Mouse (Mus musculus) kidney, embryonic 15.5 days (tissue): ENCODE measurements around the gene Itsn2. TPM values are rescaled to one million over a fixed set of nuclear protein-coding genes. Genes with fewer than 3 reads are reported as not detected.

Experiments
- ATAC-seq: fragments of 200-750 bp; cut with Nextera tagmentation; replicated peaks from 2 replicates; pipeline ENCODE4 v1.8.0; 2017; ENCODE audit warnings: moderate TSS enrichment; ENCODE audit not compliant: low FRiP score
- H3K27ac ChIP-seq: fragments of 300-500 bp; sonication (generic); 2 replicates; pipeline ENCODE4 v1.5.1; 2015; ENCODE audit warnings: mild to moderate bottlenecking, inconsistent platforms
- H3K27me3 ChIP-seq: fragments of 300-500 bp; sonication (generic); 2 replicates; pipeline ENCODE4 v1.6.1; 2015; ENCODE audit warnings: inconsistent platforms
- H3K36me3 ChIP-seq: fragments of 300-500 bp; sonication (generic); 2 replicates; pipeline ENCODE4 v1.6.1; 2015; ENCODE audit warnings: inconsistent platforms
- H3K4me1 ChIP-seq: fragments of 300-500 bp; sonication (generic); 2 replicates; pipeline ENCODE4 v1.6.1; 2015; ENCODE audit warnings: inconsistent platforms
- H3K4me2 ChIP-seq: fragments of 300-500 bp; sonication (generic); 2 replicates; pipeline ENCODE4 v1.6.1; 2015; ENCODE audit warnings: moderate library complexity, mild to moderate bottlenecking, inconsistent platforms
- H3K4me3 ChIP-seq: fragments of 300-500 bp; sonication (generic); replicated peaks from 2 replicates; pipeline ENCODE4 v1.5.1; 2015; ENCODE audit warnings: mild to moderate bottlenecking, inconsistent platforms
- H3K9ac ChIP-seq: fragments of 300-500 bp; sonication (generic); 2 replicates; pipeline ENCODE4 v1.6.1; 2015; ENCODE audit warnings: mild to moderate bottlenecking, inconsistent platforms
- H3K9me3 ChIP-seq: fragments of 300-500 bp; sonication (generic); replicated peaks from 2 replicates; pipeline ENCODE4 v1.6.1; 2016; ENCODE audit warnings: inconsistent platforms
- WGBS: fragments of 180-500 bp; shearing (Covaris S2); methylation state at CpG from one replicate; pipeline ENCODE4 v1.1.7; 2015; ENCODE audit warnings: mixed read lengths; 5-methylcytosine and 5-hydroxymethylcytosine counted together
- polyA plus RNA-seq: library from polyadenylated mRNA; unstranded; fragments of >200 nt; fragmentation: Nextera tagmentation; extraction: Ambion mirVana; gene quantifications from 2 replicates; pipeline ENCODE4 v1.2.1, GENCODE M21; 2015

Itsn2 gene
- polyA plus RNA-seq, 1 experiment from 2014 or later = 40.6 TPM

- Histone ChIP-seq H3K4me2 (no peak overlapping the region), H3K9ac (no peak overlapping the region), H3K4me1 (peaks cover 11% of the 10 kb centered on the region; the same call in 1 of the 2 replicates), H3K4me3 (no peak overlapping the region), H3K9me3 (no peaks in the 10 kb centered on the region), H3K27me3 (no peaks in the 10 kb centered on the region), H3K27ac (no peak overlapping the region; the same call in 1 of the 2 replicates), H3K36me3 (no peaks in the 10 kb centered on the region)
- no peak for ATAC-seq
- WGBS = 32% methylated on average over 3 of the region's 3 CpGs
These were observed 14.2 kb downstream of the Itsn2 start for GRCm38 (mm10) chr12:4606625-4607024.

GRCm38 (mm10) chr12:4614722-4615121 is 22.3 kb downstream of the Itsn2 start:
- WGBS = 77% methylated on average over 2 of the region's 2 CpGs
- Histone ChIP-seq H3K9me3 (no peaks in the 10 kb centered on the region), H3K27ac (no peak overlapping the region), H3K27me3 (no peaks in the 10 kb centered on the region), H3K4me2 (no peak overlapping the region), H3K9ac (no peak overlapping the region), H3K4me1 (no peaks in the 10 kb centered on the region), H3K4me3 (no peak overlapping the region), H3K36me3 (no peaks in the 10 kb centered on the region)
- no peak for ATAC-seq

GRCm38 (mm10) chr12:4624201-4624600 is 31.8 kb downstream of the Itsn2 start:
- Histone ChIP-seq H3K4me1 (no peaks in the 10 kb centered on the region), H3K9me3 (no peaks in the 10 kb centered on the region), H3K4me3 (no peak overlapping the region), H3K36me3 (peaks cover 2% of the 10 kb centered on the region; the same call in 1 of the 2 replicates), H3K27me3 (no peaks in the 10 kb centered on the region), H3K4me2 (no peak overlapping the region), H3K27ac (no peak overlapping the region), H3K9ac (no peak overlapping the region)
- no peak for ATAC-seq
- WGBS = 84% methylated on average over 1 of the region's 1 CpGs

GRCm38 (mm10) chr12:4632957-4633356 is 40.5 kb downstream of the Itsn2 start:
- H3K4me3 ChIP-seq = no peak overlapping the region
- 86% methylated on average over 8 of the region's 8 CpGs for WGBS
- H3K27ac ChIP-seq = no peak overlapping the region
- ATAC-seq = no peak
- H3K27me3 ChIP-seq = no peaks in the 10 kb centered on the region
- peaks cover 68% of the 10 kb centered on the region for H3K36me3 ChIP-seq
- H3K9me3 ChIP-seq = no peaks in the 10 kb centered on the region
- no peak overlapping the region for H3K4me2 ChIP-seq
- H3K4me1 ChIP-seq = no peaks in the 10 kb centered on the region
- H3K9ac ChIP-seq = no peak overlapping the region

- H3K4me1 ChIP-seq = no peaks in the 10 kb centered on the region
- H3K9ac ChIP-seq = no peak overlapping the region
- no peaks in the 10 kb centered on the region for H3K27me3 ChIP-seq
- ATAC-seq = no peak
- H3K4me2 ChIP-seq = no peak overlapping the region
- no peak overlapping the region for H3K27ac ChIP-seq
- no peaks in the 10 kb centered on the region for H3K9me3 ChIP-seq
- WGBS = 88% methylated on average over 1 of the region's 1 CpGs
- H3K4me3 ChIP-seq = no peak overlapping the region
- peaks cover 66% of the 10 kb centered on the region for H3K36me3 ChIP-seq
These were observed 46.0 kb downstream of the Itsn2 start for GRCm38 (mm10) chr12:4638438-4638837.

- peaks cover 57% of the 10 kb centered on the region for H3K36me3 ChIP-seq
- ATAC-seq = no peak
- H3K4me3 ChIP-seq = no peak overlapping the region
- no peaks in the 10 kb centered on the region for H3K9me3 ChIP-seq
- H3K4me2 ChIP-seq = no peak overlapping the region
- H3K9ac ChIP-seq = no peak overlapping the region
- H3K4me1 ChIP-seq = no peaks in the 10 kb centered on the region
- 91% methylated on average over 1 of the region's 1 CpGs for WGBS
- no peaks in the 10 kb centered on the region for H3K27me3 ChIP-seq
- H3K27ac ChIP-seq = no peak overlapping the region
These were observed 48.3 kb downstream of the Itsn2 start for GRCm38 (mm10) chr12:4640737-4641136.

- no peak overlapping the region for H3K9ac ChIP-seq
- H3K4me2 ChIP-seq = no peak overlapping the region
- no peak overlapping the region for H3K27ac ChIP-seq
- H3K27me3 ChIP-seq = no peaks in the 10 kb centered on the region
- 91% methylated on average over 2 of the region's 2 CpGs for WGBS
- H3K4me1 ChIP-seq = no peaks in the 10 kb centered on the region
- no peak for ATAC-seq
- no peak overlapping the region for H3K4me3 ChIP-seq
- no peaks in the 10 kb centered on the region for H3K9me3 ChIP-seq
- peaks cover 74% of the 10 kb centered on the region for H3K36me3 ChIP-seq
These were observed 64.4 kb downstream of the Itsn2 start for GRCm38 (mm10) chr12:4656813-4657212.

GRCm38 (mm10) chr12:4664929-4665674 is 72.7 kb downstream of the Itsn2 start:
- H3K4me1 ChIP-seq = no peaks in the 10 kb centered on the region
- H3K36me3 ChIP-seq = peaks cover 67% of the 10 kb centered on the region
- WGBS = 77% methylated on average over 7 of the region's 7 CpGs
- no peak overlapping the region for H3K9ac ChIP-seq
- H3K27ac ChIP-seq = no peak overlapping the region
- no peak overlapping the region for H3K4me3 ChIP-seq
- H3K27me3 ChIP-seq = no peaks in the 10 kb centered on the region
- ATAC-seq = no peak
- no peaks in the 10 kb centered on the region for H3K9me3 ChIP-seq
- no peak overlapping the region for H3K4me2 ChIP-seq

GRCm38 (mm10) chr12:4665675-4666037 is 73.2 kb downstream of the Itsn2 start:
- no peak overlapping the region for H3K4me2 ChIP-seq
- no peaks in the 10 kb centered on the region for H3K4me1 ChIP-seq
- H3K27ac ChIP-seq = no peak overlapping the region
- 90% methylated on average over 5 of the region's 5 CpGs for WGBS
- H3K9ac ChIP-seq = no peak overlapping the region
- H3K36me3 ChIP-seq = peaks cover 69% of the 10 kb centered on the region
- no peak for ATAC-seq
- H3K9me3 ChIP-seq = no peaks in the 10 kb centered on the region
- H3K4me3 ChIP-seq = no peak overlapping the region
- no peaks in the 10 kb centered on the region for H3K27me3 ChIP-seq

GRCm38 (mm10) chr12:4676336-4676735 is 83.9 kb downstream of the Itsn2 start:
- H3K27ac ChIP-seq = no peak overlapping the region
- H3K4me2 ChIP-seq = no peak overlapping the region
- H3K9me3 ChIP-seq = no peaks in the 10 kb centered on the region
- 97% methylated on average over 1 of the region's 1 CpGs for WGBS
- no peak overlapping the region for H3K9ac ChIP-seq
- no peaks in the 10 kb centered on the region for H3K4me1 ChIP-seq
- H3K36me3 ChIP-seq = peaks cover 68% of the 10 kb centered on the region
- no peaks in the 10 kb centered on the region for H3K27me3 ChIP-seq
- H3K4me3 ChIP-seq = no peak overlapping the region
- ATAC-seq = no peak

- Histone ChIP-seq H3K27me3 (no peaks in the 10 kb centered on the region), H3K4me2 (no peak overlapping the region), H3K36me3 (peaks cover 34% of the 10 kb centered on the region), H3K27ac (no peak overlapping the region), H3K9me3 (no peaks in the 10 kb centered on the region), H3K4me3 (no peak overlapping the region), H3K9ac (no peak overlapping the region), H3K4me1 (no peaks in the 10 kb centered on the region)
- ATAC-seq = peak; percentile 81
- WGBS = 73% methylated on average over 4 of the region's 4 CpGs
These were observed 87.5 kb downstream of the Itsn2 start for GRCm38 (mm10) chr12:4679971-4680370.

- Histone ChIP-seq H3K4me3 (no peak overlapping the region), H3K36me3 (peaks cover 5% of the 10 kb centered on the region; the same call in 1 of the 2 replicates), H3K9ac (no peak overlapping the region), H3K27me3 (no peaks in the 10 kb centered on the region), H3K27ac (no peak overlapping the region), H3K4me1 (no peaks in the 10 kb centered on the region), H3K9me3 (no peaks in the 10 kb centered on the region), H3K4me2 (no peak overlapping the region)
- 88% methylated on average over 4 of the region's 4 CpGs for WGBS
- ATAC-seq = no peak
These were observed 93.0 kb downstream of the Itsn2 start for GRCm38 (mm10) chr12:4685441-4685840.

- H3K36me3 ChIP-seq = peaks cover 5% of the 10 kb centered on the region; the same call in 1 of the 2 replicates
- H3K9me3 ChIP-seq = no peaks in the 10 kb centered on the region
- H3K4me2 ChIP-seq = no peak overlapping the region
- H3K4me3 ChIP-seq = no peak overlapping the region
- no peak overlapping the region for H3K9ac ChIP-seq
- WGBS = 85% methylated on average over 2 of the region's 2 CpGs
- ATAC-seq = no peak
- no peaks in the 10 kb centered on the region for H3K4me1 ChIP-seq
- H3K27me3 ChIP-seq = no peaks in the 10 kb centered on the region
- no peak overlapping the region for H3K27ac ChIP-seq
These were observed 95.9 kb downstream of the Itsn2 start for GRCm38 (mm10) chr12:4688386-4688785.
